Mouse (Mus musculus): Measurements from ENCODE around the gene Osbp2.

The Osbp2 gene

GRCm38 (mm10) chr11:3823378-3823777 lies 40.3 kb downstream of the Osbp2 start:
- no peak for DNase-seq (ENCODE audit: low read depth, low spot score)

DNA sequence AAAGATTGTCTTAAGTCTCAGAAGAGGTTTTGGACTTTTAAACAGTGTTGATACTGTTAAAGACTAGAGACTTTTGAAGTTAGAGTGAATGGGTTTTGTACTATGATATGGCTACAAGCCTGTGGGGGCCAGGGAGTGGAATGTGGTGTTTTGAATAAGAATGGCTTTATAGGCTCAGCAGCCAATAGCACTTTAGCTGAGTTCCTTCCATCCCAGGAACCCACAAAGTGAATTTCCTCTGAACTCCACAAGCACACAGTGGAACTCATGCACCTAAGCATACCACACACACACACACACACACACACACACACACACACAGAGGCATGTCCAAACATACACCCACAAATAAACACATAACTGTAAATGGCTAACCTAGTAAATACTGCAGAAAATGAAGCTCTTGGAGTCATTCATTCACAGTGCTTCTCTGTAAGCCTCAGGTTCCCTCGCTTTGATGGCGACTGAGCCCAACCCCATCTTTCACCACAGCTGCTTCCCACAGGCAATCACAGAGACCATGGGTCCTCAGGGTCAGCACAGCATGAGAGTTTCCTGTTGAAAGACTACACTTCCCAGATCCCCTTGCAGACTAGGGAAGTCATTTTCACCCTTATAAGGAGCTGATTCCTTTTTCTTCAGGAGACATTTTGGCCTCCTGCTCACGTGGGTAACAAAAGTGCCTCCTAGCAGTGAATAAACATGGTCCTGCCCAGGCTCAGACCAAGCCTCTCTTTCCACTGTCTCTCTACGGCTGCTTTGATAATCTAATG lies 45.5 kb downstream of the Osbp2 start:
- peak; percentile 84 for DNase-seq (ENCODE audit: low read depth, low spot score)

GRCm38 (mm10) chr11:3815951-3816350 lies 47.8 kb downstream of the Osbp2 start:
- DNase-seq (ENCODE audit: low read depth, low spot score), result no peak

DNA sequence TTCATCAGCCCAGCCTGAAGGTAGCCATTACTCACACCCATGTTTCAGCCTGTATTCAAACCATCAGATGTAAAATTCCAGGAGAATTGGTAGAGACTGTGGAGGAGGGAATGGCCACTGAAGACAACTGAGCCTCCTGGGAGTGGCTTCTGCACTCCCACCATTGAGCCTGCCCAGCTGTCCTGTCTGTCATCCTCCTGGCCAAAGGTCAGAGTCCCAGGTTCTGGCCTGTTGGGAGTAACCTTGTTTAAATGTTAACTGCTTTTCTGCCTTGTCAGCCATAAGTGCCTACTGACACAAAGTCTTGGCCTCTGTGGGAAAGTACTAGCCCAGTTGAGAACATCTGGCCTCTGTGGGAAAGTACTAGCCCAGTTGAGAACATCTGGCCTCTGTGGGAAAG lies 50.4 kb downstream of the Osbp2 start:
- no peak for DNase-seq (ENCODE audit: low read depth, low spot score)

DNA sequence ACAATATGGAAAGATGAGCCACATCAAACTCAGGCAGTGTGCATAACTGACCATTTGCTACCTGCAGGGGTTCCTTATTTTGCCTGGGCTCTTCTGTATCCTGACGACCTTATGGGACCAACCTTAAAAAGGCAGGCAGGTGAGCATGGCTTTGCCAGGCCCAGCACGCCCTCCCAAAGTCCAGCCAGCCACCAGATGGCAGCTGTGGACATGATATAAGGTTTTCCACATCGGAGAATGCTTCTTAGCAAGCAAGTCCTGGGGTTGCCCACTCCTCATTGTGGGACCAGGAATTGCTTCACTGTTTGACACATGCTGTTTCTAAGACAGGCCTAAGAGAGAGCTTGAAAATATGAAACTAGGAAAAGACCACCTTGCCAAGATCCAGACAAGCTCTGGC lies 55.5 kb downstream of the Osbp2 start:
- peak; percentile 27 for DNase-seq (ENCODE audit: low read depth, low spot score)

GRCm38 (mm10) chr11:3805362-3805761 lies 58.3 kb downstream of the Osbp2 start:
- DNase-seq (ENCODE audit: low read depth, low spot score), result peak; percentile 67

- peak; percentile 41 for DNase-seq (ENCODE audit: low read depth, low spot score)
Measured at GRCm38 (mm10) chr11:3804639-3805038, 59.1 kb downstream of the Osbp2 start.

GRCm38 (mm10) chr11:3802057-3802456 lies 61.6 kb downstream of the Osbp2 start:
- DNase-seq (ENCODE audit: low read depth, low spot score), result no peak

DNA sequence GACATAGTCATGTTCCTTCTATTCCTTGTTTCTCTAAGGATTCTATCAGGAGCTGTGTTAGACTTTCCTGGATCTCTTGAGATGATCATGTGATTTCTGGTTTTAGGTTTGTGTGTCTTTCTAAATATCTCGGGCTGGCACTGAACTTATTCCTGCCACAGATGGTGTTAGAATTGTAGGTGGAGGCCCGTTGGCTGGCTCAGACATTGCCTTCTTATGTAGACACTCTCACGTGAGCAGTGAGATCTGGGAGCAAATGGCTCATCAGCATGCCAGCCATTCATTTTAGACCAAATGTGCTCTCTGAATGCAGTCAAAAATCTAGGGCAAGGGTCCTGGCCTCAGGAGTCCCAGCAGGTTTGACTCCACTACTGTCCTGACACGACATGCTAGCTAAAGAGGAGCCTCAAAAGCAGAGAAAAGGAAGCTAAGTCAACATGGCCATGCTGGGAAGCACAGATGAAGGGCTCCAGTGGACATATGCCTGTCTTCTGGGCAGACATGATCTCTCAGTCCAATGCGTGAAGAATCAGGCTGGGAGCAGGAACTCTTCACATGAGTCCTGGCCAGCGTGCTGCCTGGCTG lies 66.0 kb downstream of the Osbp2 start:
- DNase-seq (ENCODE audit: low read depth, low spot score), result no peak

- DNase-seq (ENCODE audit: low read depth, low spot score), result no peak
Measured at GRCm38 (mm10) chr11:3790736-3791135, 73.0 kb downstream of the Osbp2 start.

DNA sequence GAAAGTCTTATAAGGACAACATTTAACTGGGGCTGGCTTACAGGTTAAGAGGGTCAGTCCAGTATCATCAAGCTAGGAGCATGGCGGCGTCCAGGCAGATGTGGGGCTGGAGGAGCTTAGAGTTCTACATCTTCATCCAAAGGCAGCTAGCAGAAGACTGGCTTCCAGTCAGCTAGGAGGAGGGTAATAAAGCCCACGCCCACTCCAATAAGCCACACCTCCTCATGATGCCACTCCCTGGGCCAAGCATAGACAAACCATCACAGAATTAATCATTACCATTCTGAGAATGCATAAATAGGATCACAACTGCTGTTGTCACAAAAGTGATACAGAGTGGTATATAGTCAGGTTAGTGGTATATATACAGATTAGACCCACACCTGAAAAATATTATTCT lies 73.8 kb downstream of the Osbp2 start:
- DNase-seq (ENCODE audit: low read depth, low spot score), result no peak

DNA sequence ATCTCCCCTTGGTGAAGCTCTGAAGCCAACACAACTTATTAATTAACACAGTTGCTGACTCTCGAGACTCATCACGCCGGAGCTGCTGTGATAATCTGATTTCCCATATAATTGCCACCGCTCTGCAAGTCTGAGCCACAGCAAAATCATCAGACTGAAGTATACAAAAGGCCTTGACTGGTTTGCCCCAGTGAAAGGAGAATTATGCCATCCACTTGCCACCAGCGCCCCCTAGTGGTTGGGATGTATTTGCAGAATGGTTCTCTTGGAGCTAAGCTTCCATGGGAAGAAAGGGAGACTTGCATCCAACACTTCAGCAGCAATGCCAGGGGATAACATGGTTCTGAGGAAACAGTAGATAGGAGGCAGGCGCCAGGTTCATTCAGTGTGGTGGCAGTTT lies 77.1 kb downstream of the Osbp2 start:
- peak; percentile 85 for DNase-seq (ENCODE audit: low read depth, low spot score)

DNA sequence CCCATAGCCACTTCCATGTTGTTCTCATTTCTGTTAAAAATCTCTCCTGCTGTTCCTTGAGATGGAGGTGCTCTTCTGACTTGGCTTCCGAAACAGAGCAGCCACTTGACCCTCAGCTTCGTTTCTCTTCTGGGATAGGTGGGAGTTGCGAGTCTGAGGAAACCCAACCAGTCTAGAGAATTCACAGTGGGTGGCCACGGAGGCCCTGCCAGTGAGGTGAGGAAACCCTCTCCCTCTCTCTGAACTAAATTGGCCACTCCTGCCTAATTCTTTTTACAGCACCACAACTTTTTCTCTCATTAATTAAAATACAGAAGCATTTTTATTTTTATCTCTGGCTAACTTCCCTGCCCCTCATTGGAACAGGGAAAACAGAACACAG lies 88.4 kb downstream of the Osbp2 start:
- DNase-seq (ENCODE audit: low read depth, low spot score), result no peak

DNA sequence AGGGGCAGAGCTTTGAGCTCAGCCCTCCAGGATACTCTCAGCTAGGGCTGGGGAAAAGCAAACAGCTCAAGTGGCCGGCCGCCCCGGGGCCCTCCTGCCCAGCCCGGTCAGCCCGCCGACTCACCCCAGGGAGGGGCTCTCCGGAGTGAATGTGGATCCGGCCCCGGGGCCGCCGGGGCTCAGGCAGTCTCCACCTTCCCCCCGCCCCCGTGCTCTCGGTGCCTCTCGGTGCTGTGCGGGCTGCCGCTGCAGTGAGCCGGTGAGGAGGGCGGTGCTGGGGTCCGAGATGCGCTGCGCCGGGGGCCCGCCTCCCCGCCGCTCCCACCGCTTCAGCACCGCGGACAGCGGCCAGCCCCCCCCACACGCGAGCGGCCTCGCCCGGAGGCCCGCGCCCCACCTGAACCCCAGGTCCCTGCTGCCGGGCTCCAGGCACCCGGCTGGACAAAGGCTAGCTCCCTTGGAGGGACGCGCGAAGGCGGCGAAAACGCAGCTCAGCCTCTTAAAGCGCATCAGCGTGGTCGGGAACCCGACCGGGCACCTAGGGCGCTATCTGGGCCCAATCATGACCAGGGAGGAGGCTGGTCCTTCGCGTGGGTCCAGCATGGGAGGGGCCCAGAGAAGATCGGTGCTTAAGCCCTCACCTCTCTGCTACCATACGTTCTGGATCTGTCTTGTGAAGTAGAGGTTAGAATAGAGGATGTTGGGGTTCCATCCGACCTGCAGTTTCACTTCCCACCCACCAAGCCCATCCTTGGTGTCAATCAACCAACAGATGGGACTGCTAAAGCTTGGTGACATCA lies 89.0 kb downstream of the Osbp2 start:
- DNase-seq (ENCODE audit: low read depth, low spot score), result peak; percentile 14

GRCm38 (mm10) chr11:3773782-3774462 lies 89.8 kb downstream of the Osbp2 start:
- no peak for DNase-seq (ENCODE audit: low read depth, low spot score)

GRCm38 (mm10) chr11:3773136-3773535 lies 90.6 kb downstream of the Osbp2 start:
- no peak for DNase-seq (ENCODE audit: low read depth, low spot score)

- DNase-seq (ENCODE audit: low read depth, low spot score), result peak; percentile 76
Measured at GRCm38 (mm10) chr11:3771348-3771747, 92.4 kb downstream of the Osbp2 start.

DNA sequence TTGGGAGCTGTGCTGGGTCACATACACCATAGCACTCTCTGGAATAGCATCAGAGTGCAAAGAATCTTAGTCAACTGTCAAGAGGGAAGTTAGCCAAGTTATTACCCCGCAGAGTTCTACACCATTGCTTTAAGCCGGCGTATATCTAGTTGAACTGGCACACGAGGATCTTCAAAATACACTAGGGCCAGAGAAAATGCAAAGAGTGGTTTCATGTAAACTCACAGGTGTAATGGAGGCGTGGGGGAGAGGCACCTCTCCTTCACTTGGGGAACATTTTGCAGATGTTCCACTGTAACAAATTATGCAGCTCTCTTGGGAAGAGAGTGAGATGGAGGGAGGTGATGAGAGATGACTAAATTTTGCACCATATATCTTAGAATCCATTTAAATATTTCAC lies 95.9 kb downstream of the Osbp2 start:
- no peak for DNase-seq (ENCODE audit: low read depth, low spot score)

GRCm38 (mm10) chr11:3766964-3767363 lies 96.7 kb downstream of the Osbp2 start:
- DNase-seq (ENCODE audit: low read depth, low spot score), result no peak

GRCm38 (mm10) chr11:3764352-3764751 lies 99.4 kb downstream of the Osbp2 start:
- DNase-seq (ENCODE audit: low read depth, low spot score), result no peak

GRCm38 (mm10) chr11:3761775-3762501 lies 101.8 kb downstream of the Osbp2 start:
- no peak for DNase-seq (ENCODE audit: low read depth, low spot score)

All from ES-CJ7 (cell line).